Mouse (Mus musculus): Measurements from ENCODE around the gene Rpl34. TPM values are rescaled to one million over a fixed set of nuclear protein-coding genes. Genes with fewer than 3 reads are reported as not detected.

The Rpl34 gene
- 1,000 to 10,000 TPM in 1 of 2 experiments, 100 to 1,000 TPM in 1; 996 to 1,125 TPM for total RNA-seq (2021)
- long read RNA-seq, experiment 1, transcript Rpl34-202 (5 exons, 480 nt) = major isoform, 238 of 314 reads
- long read RNA-seq, experiment 1, transcript Rpl34-206 (1 exons, 573 nt) = minor isoform, 8 of 314 reads
- long read RNA-seq, experiment 1, transcript Rpl34-201 (5 exons, 624 nt) = minor isoform, 27 of 314 reads
- long read RNA-seq, experiment 1, partial matches to known transcripts = 34 of 314 reads
- long read RNA-seq, experiment 1, other reads (novel, unspliced or antisense) = 2 of 314 reads
- long read RNA-seq, experiment 2, transcript Rpl34-201 (5 exons, 624 nt) = minor isoform, 33 of 231 reads
- long read RNA-seq, experiment 2, transcript Rpl34-202 (5 exons, 480 nt) = major isoform, 161 of 231 reads
- long read RNA-seq, experiment 2, transcript Rpl34-206 (1 exons, 573 nt) = minor isoform, 6 of 231 reads
- long read RNA-seq, experiment 2, partial matches to known transcripts = 26 of 231 reads
- long read RNA-seq, experiment 2, other reads (novel, unspliced or antisense) = 3 of 231 reads

DNA sequence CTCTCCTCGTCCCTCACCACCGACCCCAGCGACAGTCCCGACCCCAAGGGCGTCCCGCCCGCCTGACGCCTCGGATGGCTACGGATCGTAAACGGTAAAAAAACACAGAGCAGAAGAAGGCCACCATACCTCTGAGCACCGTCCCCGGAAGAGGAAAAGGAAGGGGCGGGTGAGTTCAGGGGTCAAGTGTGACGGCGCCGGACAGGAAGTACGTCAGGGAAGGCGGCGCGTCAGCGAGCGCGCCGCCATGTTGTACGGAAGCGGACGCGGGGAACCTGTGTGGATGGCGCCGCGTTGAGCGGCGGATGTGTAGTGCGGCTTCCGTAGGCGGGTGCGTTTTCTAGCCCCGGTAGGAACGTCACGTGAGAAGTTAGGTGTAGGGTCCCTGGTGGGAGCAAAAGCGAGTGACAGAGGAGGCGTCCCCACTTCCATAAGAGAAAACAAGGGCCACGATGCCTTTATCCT lies at the start of gene Rpl34:
Gene Rpl34, minus strand, starts transcription at position 210 of the 465 bp plus-strand sequence.
- peak; percentile 87 to 88 for DNase-seq (ENCODE audit: low spot score in 2 of 2)

GRCm38 (mm10) chr3:130768172-130768571 lies 38.0 kb upstream of the Rpl34 start:
- no peak for DNase-seq (ENCODE audit: low spot score in 2 of 2)

DNA sequence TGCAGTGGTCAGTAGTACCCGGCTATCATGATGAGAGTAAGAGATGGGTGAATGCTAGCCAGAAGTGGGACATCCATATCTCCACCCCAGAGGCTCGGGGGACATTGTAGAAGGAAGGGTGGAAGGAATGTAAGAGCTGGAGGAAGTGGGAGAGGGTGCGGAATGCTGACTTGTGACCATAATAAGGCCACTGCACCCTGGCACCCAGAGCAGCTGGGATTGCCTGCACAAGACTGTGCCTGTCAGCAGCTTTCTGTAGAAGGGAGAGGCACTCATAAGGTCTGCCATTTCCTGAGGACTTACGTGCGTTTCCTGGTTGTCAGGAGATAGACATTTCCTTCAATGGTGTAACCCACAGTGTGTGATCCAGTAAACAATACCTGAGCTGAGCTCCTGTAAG lies 33.9 kb upstream of the Rpl34 start:
- no peak for DNase-seq (ENCODE audit: low spot score in 2 of 2)

DNA sequence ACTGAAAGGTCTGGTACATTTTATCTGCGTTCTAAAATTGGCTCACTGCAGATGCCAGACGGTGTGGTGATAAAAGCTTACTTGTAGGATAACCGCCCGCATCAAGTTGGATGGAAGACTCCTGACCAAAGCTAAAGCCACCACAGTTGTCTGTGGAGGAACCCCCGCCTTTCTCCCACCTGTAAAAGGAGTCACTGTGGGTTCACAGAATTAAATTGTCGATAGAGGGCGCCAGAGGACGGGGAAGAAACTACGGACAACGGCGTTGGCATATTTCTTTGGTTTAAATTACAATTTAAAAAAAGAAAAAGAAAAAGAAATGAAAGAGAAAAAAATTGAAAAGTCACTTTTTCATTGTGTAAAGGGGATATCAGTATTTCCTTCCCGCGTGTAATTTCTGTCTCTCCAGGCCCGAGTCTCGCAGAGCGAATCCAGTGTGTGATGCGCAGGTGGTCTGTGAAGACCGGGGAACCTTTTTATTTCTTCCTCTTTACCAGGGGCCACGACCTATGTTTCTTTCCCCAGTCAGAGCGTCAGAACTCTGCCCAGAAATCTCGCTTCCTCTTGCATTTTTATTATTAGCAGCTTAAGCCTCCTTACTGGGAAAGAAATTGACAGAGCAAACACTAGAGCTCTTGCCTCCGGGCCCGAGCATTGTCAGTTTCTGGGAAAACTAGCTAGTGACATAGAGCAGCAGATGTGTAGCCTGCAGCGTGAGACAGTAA lies 30.7 kb upstream of the Rpl34 start:
- peak; percentile 7 to 49 for DNase-seq (ENCODE audit: low spot score in 2 of 2)

- DNase-seq (ENCODE audit: low spot score in 2 of 2) = no peak
Measured at GRCm38 (mm10) chr3:130758157-130758841, 28.1 kb upstream of the Rpl34 start.

DNA sequence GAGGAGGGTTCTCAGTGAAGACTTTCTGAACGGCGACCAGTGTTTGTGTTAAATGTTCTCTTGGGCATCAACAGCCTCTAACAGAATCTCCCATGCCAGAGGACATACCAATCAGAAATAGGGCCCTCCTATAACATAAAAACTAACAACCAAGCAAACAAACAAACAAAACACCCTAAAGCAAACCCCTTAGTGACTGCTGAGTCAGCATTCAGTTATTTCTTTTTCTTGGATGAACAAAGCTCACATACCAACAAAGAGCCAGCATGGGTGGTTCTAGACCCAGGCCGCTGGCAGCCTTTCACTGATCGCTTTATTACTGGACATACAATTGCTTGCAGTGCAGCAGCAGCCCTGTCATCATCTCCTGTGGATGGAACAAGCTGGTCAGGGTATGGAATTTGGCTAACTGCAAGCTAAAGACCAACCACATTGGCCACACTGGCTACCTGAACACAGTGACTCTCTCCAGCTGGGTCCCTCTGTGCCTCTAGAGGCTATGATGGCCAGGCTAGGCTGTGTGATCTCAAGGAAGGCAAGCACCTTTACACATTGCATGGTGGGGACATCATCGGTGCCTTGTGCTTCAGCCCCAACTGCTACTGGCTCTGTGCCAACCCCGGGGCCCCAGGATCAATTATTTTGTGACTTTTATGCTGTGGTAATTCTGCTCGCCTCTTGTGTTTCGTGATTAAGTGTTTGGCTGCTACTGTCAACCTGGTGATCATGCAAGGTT lies 27.1 kb upstream of the Rpl34 start:
- no peak for DNase-seq (ENCODE audit: low spot score in 2 of 2)

GRCm38 (mm10) chr3:130749206-130749605 lies 19.0 kb upstream of the Rpl34 start:
- no peak for DNase-seq (ENCODE audit: low spot score in 2 of 2)

DNA sequence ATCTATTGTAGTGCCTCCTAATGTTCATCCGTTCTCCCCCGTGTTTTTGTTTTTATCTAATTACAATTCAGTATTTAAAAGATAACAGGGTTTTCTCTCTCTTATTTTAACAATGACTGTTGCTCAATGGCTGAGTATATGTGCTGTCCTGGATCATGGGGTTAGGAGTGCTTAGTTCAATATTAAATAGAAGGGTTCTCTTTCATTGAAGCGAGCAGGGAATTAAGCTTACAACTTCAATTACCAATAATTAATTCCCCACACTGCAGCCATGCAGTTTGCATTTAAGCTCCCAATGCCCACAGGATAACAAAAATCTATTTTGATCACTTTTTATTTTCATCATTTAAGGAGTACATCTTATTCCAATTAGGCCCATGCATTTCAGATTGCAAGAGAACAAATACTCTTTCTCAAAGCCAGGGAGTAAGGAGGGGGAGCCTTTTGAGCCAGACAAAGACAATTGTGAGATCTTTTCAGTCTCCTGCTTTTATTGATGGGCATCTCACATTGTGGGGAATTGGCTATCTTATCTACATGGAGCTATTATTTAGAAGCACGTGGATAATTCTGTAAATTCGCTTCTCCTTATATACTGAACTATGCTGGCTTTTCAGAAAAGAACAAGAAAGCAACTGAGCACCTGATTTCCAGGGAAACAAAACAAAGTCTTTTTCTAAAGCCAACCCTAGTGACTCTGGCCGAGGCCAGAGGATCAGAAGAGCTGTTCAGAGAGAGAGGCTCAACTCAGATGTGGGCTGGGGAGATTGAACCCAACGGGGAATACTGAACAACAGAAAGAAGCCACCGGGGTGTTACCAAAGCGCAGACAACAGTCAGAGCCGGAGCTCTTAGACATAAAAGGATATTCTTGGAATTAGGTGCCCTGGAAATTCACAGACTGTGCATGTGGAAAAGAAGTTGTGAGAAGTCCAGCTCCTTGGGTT lies 16.7 kb upstream of the Rpl34 start:
- no peak for DNase-seq (ENCODE audit: low spot score in 2 of 2)

GRCm38 (mm10) chr3:130737652-130738361 lies 7.6 kb upstream of the Rpl34 start:
- no peak for DNase-seq (ENCODE audit: low spot score in 2 of 2)

- DNase-seq (ENCODE audit: low spot score in 2 of 2) = no peak
Measured at GRCm38 (mm10) chr3:130736758-130737157, 6.6 kb upstream of the Rpl34 start.

DNA sequence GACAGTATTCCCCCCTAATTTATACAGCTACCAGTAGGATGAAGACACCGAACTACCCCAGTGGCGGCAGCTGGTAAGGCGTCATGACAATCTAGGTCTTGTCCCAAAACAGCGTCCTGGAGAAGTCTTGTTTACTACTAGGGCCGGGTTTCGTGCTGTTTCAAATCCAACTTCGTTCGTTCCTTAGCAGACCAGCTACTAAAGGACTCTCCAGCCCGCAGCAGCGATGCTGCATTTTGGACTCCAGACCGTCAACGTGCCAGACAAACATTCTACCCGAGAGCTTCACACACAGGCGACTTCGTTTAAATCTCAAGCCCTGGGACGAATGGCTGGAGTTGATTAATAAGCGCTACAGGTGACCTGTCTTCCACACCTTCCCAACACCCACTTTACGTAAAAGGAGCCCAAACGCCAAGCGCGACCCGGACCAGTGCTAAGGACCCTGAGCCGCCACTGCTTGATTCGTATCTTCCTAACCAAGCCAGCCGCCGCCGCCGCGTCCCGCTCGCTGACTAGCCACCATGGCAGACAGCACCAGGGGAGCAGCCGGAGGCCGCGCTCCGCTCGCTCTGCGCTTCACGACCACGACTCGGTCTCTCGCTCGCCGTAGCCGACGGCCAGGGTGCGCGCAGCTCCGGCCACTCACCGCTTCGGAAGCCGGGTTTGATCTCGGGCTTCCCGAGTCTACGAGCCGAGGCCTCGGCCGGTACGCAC lies 568 bp downstream of the Rpl34 start:
- peak; percentile 15 to 31 for DNase-seq (ENCODE audit: low spot score in 2 of 2)

DNA sequence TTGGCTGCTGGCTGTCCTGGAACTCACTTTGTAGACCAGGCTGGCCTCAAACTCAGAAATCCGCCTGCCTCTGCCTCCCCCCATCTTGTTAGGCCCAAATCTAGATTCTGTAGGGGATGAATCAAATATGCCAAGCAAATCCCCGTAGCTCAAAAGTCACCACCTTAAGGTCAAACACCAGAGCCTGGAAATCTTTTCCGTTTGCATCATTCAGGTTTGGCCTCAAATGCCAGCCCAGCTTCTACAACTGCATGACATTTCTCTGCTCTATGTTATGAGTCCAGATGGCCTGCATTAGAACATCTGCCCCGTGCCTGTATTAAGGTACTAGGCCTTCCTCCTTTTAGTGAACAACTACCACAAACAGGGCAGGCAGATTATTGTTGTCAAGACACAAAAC lies 2.5 kb downstream of the Rpl34 start:
- no peak for DNase-seq (ENCODE audit: low spot score in 2 of 2)

GRCm38 (mm10) chr3:130727036-130727435 lies 3.2 kb downstream of the Rpl34 start:
- DNase-seq (ENCODE audit: low spot score in 2 of 2) = no peak

DNA sequence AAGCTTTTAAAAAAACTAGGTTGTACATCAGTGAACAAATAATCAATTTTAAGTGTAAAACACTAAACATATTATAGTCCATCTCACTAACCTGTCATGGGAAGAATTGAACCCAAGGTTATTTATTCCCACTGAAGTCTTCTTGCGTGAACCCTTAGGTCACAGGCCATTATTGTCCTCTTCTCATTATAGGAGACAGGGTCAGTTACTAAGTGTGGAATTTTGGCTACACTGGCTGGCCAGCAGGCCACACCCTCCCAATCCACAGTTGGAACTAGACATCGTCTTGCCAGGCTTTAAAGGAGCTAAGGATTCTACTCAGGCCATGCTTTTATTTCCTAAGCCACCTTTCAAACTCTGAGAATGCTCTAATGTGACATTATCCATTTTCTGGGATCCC lies 4.5 kb downstream of the Rpl34 start:
- DNase-seq (ENCODE audit: low spot score in 2 of 2) = no peak

GRCm38 (mm10) chr3:130722733-130723478 lies 7.3 kb downstream of the Rpl34 start:
- no peak for DNase-seq (ENCODE audit: low spot score in 2 of 2)

GRCm38 (mm10) chr3:130720225-130720624 lies 10.0 kb downstream of the Rpl34 start:
- no peak for DNase-seq (ENCODE audit: low spot score in 2 of 2)

- no peak for DNase-seq (ENCODE audit: low spot score in 2 of 2)
Measured at GRCm38 (mm10) chr3:130718871-130719270, 11.3 kb downstream of the Rpl34 start.

DNA sequence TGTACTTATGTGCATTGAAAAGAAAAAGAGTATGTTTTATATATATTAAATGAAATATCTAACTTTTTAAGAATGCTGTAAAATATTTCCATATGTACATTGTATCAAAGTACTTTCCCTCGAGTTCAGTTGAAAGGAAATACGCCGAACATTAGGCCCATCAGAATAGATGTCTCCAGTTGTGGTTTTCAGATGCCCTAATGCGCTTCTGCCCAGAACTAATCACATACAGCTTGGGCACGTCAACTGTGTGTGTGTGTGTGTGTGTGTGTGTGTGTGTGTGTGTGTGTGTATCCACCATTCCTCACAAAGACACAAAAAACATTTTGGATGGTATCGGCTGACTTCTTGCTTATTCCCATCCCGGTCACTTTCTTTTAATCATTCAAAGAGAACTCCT lies 13.6 kb downstream of the Rpl34 start:
- DNase-seq (ENCODE audit: low spot score in 2 of 2) = no peak
